Mouse (Mus musculus): Measurements from ENCODE around the gene Dusp13.

DNA sequence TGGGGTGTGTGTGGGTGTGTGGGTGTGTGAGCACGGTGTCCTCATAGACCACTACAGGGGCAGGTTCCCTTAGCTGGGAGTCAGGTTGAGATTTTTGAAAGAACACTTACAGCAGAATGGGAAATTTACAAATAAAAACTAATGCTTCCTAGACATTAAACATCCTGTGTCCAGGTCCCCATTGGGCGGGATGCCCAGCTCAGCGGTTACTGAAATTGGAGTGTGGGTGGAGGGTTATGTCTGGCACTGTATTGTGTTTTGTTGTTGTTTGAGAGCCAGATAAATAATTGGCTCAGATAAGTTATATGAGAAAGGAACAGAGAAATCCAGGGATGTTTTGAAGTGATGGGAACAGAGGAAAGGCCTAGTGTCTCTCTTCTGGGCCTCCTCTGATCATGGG is 59.9 kb downstream of the Dusp13 start:
- TF ChIP-seq POLR2A (IDR thresholded peaks at IDR 0.05; ENCODE audit: control insufficient read depth, extremely low read depth, insufficient read depth, low read length, poor library complexity) (no peak), CTCF (IDR thresholded peaks at IDR 0.05; ENCODE audit: borderline replicate concordance, control insufficient read depth, extremely low read depth, insufficient read depth, low read length, poor library complexity) (no peak)
